Mouse (Mus musculus) layer of hippocampus, adult 2 months (tissue): ENCODE data around the gene Acsl1. TPM values are rescaled to one million over a fixed set of nuclear protein-coding genes. Genes with fewer than 3 reads are reported as not detected.
"Not testable (repeated sequence)": the region's sequence is repeated elsewhere in the genome, so short reads cannot be mapped to it uniquely, and the experiment has no call there.

Experiments
- DNase-seq, 2 experiments: peaks; one replicate each; pipeline ENCODE4 v3.0.0; 2022; ENCODE audit warnings: low spot score in 2 of 2
- H3K27ac ChIP-seq: fragments of 200-600 bp; 2 replicates; pipeline ENCODE4 v1.8.1; 2022
- H3K4me3 ChIP-seq: fragments of 200-600 bp; 2 replicates; pipeline ENCODE4 v1.8.1; 2022; ENCODE audit warnings: mild to moderate bottlenecking
- CTCF ChIP-seq: fragments of 200-600 bp; conservative IDR thresholded peaks from 2 replicates; pipeline ENCODE4 v1.8.1; 2022; ENCODE audit warnings: antibody characterized with exemption, mild to moderate bottlenecking, moderate library complexity
- total RNA-seq, 2 experiments: library from RNA; stranded (reverse); gene quantifications; 2 replicates each; pipeline ENCODE4 v1.2.3; 2021

Gene Acsl1
- total RNA-seq, 2 experiments from 2014 or later = 41.8 to 43.5 TPM

DNA sequence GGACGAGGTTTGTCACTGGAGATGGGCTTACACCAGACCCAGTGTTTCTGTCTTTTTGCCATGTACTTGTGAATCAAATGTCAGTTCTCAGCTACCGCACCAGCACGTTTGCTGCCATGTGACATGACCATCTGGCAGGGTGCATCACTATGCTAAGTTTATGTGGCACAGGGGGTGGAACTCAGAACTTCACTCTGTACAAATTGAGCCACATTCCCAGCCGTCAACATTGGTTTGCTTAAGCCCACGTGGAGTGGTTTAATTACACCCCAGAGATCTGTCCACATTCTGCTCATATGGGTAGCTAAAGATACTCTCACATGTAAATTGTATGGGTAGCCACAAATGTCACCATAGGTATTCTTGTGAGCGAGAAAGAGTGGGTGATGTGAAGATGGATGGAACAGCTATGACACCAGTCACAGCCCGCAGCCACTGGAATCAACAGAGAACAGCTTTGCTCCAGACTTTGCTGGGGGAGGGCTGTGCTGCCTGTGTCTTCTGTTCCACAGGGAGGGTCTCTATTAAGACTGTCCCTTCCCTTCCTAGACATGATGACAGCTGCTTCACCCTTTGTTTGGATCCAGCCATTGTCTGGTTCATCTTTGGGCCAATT, 96.2 kb downstream of the Acsl1 start:
- H3K27ac ChIP-seq = peak overlapping the region; percentile 83
- TF ChIP-seq CTCF = no peak

GRCm38 (mm10) chr8:46567946-46568345, 97.1 kb downstream of the Acsl1 start:
- Histone ChIP-seq H3K27ac (peak overlapping the region; percentile 83), H3K4me3 (no peak overlapping the region)
- no peak for TF ChIP-seq CTCF
- DNase-seq = no peak

More for the DNA sequence above, 96.2 kb downstream of the Acsl1 start:
- H3K4me3 ChIP-seq = no peak overlapping the region
- DNase-seq = peak; percentile 79 to 84

- H3K4me3 ChIP-seq = no peak overlapping the region
- DNase-seq = no peak
- peak; percentile 56 for TF ChIP-seq CTCF
- H3K27ac ChIP-seq = no peak overlapping the region
Measured at GRCm38 (mm10) chr8:46568942-46569341, 98.1 kb downstream of the Acsl1 start.

- no peak for TF ChIP-seq CTCF
- Histone ChIP-seq H3K27ac (no peak overlapping the region), H3K4me3 (no peak overlapping the region)
- DNase-seq = no peak
Measured at GRCm38 (mm10) chr8:46569659-46570441, 99.0 kb downstream of the Acsl1 start.

DNA sequence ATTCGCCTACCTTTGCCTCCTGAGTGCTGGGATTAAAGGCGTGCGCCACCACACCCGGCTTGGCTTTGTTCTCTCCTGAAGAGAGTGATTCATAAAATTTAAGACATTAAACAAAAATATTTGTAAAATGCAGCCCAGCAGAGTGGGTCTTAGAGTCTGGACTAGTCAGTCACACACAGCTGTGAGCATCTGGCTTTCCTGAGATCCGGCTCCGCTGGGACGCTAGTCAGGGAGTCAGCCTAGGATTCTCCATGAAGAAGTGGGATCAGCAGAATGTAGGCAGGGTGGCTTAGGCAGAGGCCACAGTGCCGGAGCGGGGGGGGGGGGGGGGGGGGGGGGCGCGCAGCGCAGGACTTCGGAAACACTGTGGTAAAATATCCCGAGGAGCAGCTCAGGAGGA, 99.8 kb downstream of the Acsl1 start:
- H3K27ac ChIP-seq = no peak overlapping the region
- no peak overlapping the region for H3K4me3 ChIP-seq
- TF ChIP-seq CTCF = no peak
- DNase-seq = no peak

GRCm38 (mm10) chr8:46573446-46573845, 102.6 kb downstream of the Acsl1 start:
- no peak for DNase-seq
- no peak for TF ChIP-seq CTCF
- Histone ChIP-seq H3K27ac (no peak overlapping the region), H3K4me3 (no peak overlapping the region)

DNA sequence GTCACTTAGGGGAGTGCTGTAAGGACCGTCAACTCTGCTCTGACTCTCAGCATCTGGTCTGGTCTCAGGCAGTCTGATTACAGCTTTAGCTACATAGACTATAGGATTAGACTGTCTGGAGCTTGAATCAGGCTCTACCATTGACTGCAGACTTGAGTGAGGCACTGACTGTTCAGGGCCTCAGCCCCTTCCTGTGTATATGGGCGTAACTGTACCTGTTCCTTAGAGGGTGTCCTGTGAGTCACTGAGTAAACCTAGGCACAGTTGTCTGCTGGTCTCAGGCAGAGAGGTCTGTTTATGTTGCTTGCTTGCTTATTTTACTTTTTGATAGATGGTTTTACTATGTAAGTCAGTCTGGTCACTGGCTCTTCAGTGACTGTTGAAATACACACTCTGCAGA, 103.1 kb downstream of the Acsl1 start:
- TF ChIP-seq CTCF = no peak
- Histone ChIP-seq H3K4me3 (no peak overlapping the region), H3K27ac (no peak overlapping the region)
- DNase-seq = no peak

DNA sequence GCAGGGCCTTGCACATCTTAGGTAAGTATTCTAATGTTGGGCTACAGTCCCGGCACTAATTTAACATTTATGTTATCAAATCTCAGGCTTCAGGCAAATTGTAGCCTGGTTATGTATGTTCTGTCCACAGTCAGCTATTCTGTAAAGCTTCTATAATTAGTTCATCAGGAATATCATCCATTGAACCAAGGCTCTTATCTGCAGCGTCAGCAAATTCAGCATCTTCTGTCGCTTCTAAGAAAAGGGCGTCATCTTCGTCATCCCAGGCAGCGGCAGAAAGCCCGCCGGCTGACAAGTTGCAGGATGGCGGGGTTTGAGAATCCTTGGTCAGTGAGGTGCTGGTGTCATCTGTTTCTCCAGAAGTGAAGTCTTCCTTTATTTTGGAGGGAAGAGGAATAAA, 108.0 kb downstream of the Acsl1 start:
- DNase-seq = no peak
- TF ChIP-seq CTCF = no peak
- no peak overlapping the region for H3K4me3 ChIP-seq
- no peak overlapping the region for H3K27ac ChIP-seq

GRCm38 (mm10) chr8:46584328-46584727, 113.5 kb downstream of the Acsl1 start:
- DNase-seq, H3K27ac ChIP-seq, H3K4me3 ChIP-seq: not testable (repeated sequence)

DNA sequence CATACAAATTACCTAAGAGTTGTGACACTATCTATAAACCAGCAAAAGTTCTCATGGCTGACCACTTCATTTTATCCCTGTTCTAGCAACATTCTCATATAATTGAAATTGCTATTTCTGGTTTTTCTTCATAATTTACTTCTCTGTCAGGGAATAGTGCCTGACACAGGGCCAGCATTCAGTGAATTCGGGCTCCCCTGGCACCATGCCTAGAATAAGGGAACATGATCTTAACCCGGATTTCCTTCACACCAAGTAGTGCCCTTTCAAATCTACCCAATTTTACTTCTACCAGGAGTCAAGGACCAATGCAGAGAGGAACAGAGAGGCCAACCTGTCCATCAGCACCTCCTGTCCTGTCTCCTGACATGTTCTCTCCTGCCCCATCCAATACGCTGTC, 114.7 kb downstream of the Acsl1 start:
- Histone ChIP-seq H3K27ac (no peak overlapping the region), H3K4me3 (no peak overlapping the region)
- no peak for TF ChIP-seq CTCF
- no peak for DNase-seq

Other genes with a start within 250 kb of the Acsl1 start
- not detected for gene Helt, start 176.4 kb upstream of the Acsl1 start, total RNA-seq
- 1 to 10 TPM; 1.2 to 2.3 TPM for gene Cenpu, start 81.0 kb downstream of the Acsl1 start, total RNA-seq
- gene Primpol, start 146.2 kb downstream of the Acsl1 start, total RNA-seq = 1 to 10 TPM; 4.3 to 8.7 TPM
- 1 to 10 TPM; 9.1 to 10.0 TPM for gene Casp3, start 146.3 kb downstream of the Acsl1 start, total RNA-seq